Comparison of ENCODE assay signal across 18 mouse cellular contexts in the genomic region with DNA sequence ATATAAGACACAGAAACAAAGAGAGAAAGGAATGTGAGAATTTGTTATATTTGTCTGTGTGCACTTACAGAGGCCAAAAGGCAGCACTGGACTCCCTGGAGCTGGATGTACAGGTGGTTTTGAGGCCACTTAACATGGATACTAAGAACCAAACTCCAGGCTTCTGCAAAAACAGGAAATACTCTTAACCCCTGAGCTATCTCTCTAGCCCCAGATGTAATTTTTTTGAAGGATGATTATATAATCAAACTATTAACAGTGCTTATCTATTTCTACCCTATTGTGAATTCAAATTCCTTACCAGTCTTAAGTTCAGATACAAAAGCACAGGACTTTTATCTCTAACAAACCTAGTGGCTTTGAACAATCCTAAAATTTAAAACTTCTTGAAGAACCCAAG. TPM values are rescaled to one million over a fixed set of nuclear protein-coding genes. Genes with fewer than 3 reads are reported as not detected.
DNase-seq lines count a peak whose midpoint lies in the region; ATAC-seq and TF ChIP-seq lines count a peak whose summit lies in the region.
"Had no signal": no experiment of that assay in that cellular context is flagged by ENCODE, and none has a peak within 500 bp of the region (broad histone marks: within the 10 kb centered on the region; RNA-seq: fewer than 3 reads in every experiment).

No protein-coding gene starts in this region.

- no peak for DNase-seq in G1E (ENCODE audit: low spot score)
- DNase-seq in MEL (ENCODE audit: low read depth, low spot score): peak; percentile 76
- no peak for DNase-seq in liver, embryonic 13.5 days
- no peak for DNase-seq in liver, postnatal 0 days
- no peak for DNase-seq in right cerebral cortex, postnatal 4 days
- no peak for DNase-seq in kidney, postnatal 14 days
- DNase-seq in layer of hippocampus, postnatal 10 days (ENCODE audit: low spot score in 2 of 2): no peak
- DNase-seq: adrenal gland, postnatal 25 days; cerebellum, adult 8-10 months; cerebellum, postnatal 14 days; gastrocnemius, postnatal 10 days; heart, postnatal 36 days had no signal

- H3K9me3 ChIP-seq in G1E (replicated peaks) (no peaks in the 10 kb centered on the region), MEL (replicated peaks; ENCODE audit: insufficient read depth, low read length) (no peaks in the 10 kb centered on the region)
- no peaks in the 10 kb centered on the region for H3K9me3 ChIP-seq in liver, embryonic 13.5 days (replicated peaks)
- no peaks in the 10 kb centered on the region for H3K9me3 ChIP-seq in liver, postnatal 0 days (ENCODE audit: low read length)
- H3K9me3 ChIP-seq: embryonic facial prominence, embryonic 12.5 days; forebrain, embryonic 15.5 days; heart, embryonic 13.5 days; hindbrain, embryonic 15.5 days had no signal

- peak overlapping the region; percentile 45 for H3K27ac ChIP-seq in MEL (ENCODE audit: control insufficient read depth, low read depth, low read length)
- no peak overlapping the region for H3K27ac ChIP-seq in liver, embryonic 13.5 days
- H3K27ac ChIP-seq in liver, postnatal 0 days (ENCODE audit: low read depth): no peak overlapping the region
- H3K27ac ChIP-seq: embryonic facial prominence, embryonic 12.5 days; forebrain, embryonic 15.5 days; heart, embryonic 13.5 days; hindbrain, embryonic 15.5 days had no signal

- TF ChIP-seq EP300 in MEL (IDR thresholded peaks at IDR 0.05; ENCODE audit: low read depth in 1 of 2, low read length in 2 of 2): peak; percentile 99 to 100
- TF ChIP-seq EP300 in liver, postnatal 0 days (IDR thresholded peaks at IDR 0.05; ENCODE audit: low read depth): peak; percentile 71

- H3K79me2 ChIP-seq in MEL (ENCODE audit: control insufficient read depth, insufficient read depth, low read length, poor library complexity): peaks cover 52% of the 10 kb centered on the region

- H3K4me2 ChIP-seq in liver, embryonic 13.5 days: peak overlapping the region; percentile 30; the same call in 1 of the 2 replicates
- H3K4me2 ChIP-seq in liver, postnatal 0 days (ENCODE audit: low read depth, low read length): no peak overlapping the region
- H3K4me2 ChIP-seq: embryonic facial prominence, embryonic 12.5 days; forebrain, embryonic 15.5 days; heart, embryonic 13.5 days; hindbrain, embryonic 15.5 days had no signal

- H3K4me1 ChIP-seq in G1E (ENCODE audit: insufficient read depth, low read depth, low read length): peaks cover 53% of the 10 kb centered on the region
- H3K4me1 ChIP-seq in MEL (ENCODE audit: control insufficient read depth in 1 of 2, insufficient read depth in 2 of 2, low read length in 2 of 2): peaks cover 25 to 70% of the 10 kb centered on the region in 2 experiments
- H3K4me1 ChIP-seq in liver, embryonic 13.5 days (replicated peaks): peaks cover 63% of the 10 kb centered on the region
- H3K4me1 ChIP-seq in liver, postnatal 0 days (ENCODE audit: insufficient read depth): peaks cover 47% of the 10 kb centered on the region

- no peak overlapping the region for H3K9ac ChIP-seq in MEL (ENCODE audit: control insufficient read depth, low read depth, low read length, poor library complexity, severe bottlenecking)
- 0 out of 2 replicates have a peak overlapping the region, but pooled peaks have one; percentile 39 for H3K9ac ChIP-seq in liver, embryonic 13.5 days
- H3K9ac ChIP-seq in liver, postnatal 0 days (replicated peaks): no peak overlapping the region
- H3K9ac ChIP-seq: embryonic facial prominence, embryonic 12.5 days; forebrain, embryonic 15.5 days; heart, embryonic 13.5 days; hindbrain, embryonic 15.5 days had no signal

- H3K27me3 ChIP-seq in G1E (ENCODE audit: insufficient read depth, low read length) (no peaks in the 10 kb centered on the region), MEL (ENCODE audit: control insufficient read depth in 1 of 2, insufficient read depth in 2 of 2, low read length in 2 of 2) (no peaks in the 10 kb centered on the region)
- H3K27me3 ChIP-seq in liver, embryonic 13.5 days: no peaks in the 10 kb centered on the region
- H3K27me3 ChIP-seq in liver, postnatal 0 days (ENCODE audit: insufficient read depth, low read length): no peaks in the 10 kb centered on the region
- H3K27me3 ChIP-seq: embryonic facial prominence, embryonic 12.5 days; forebrain, embryonic 15.5 days; heart, embryonic 13.5 days; hindbrain, embryonic 15.5 days; Patski had no signal

- TF ChIP-seq POLR2A in MEL (IDR thresholded peaks at IDR 0.05; ENCODE audit: control insufficient read depth in 1 of 2, insufficient read depth in 1 of 2, low read depth in 1 of 2, low read length in 2 of 2, poor library complexity in 1 of 2): no peak

- no peak overlapping the region; the same call in 1 of the 2 replicates for H3K4me3 ChIP-seq in G1E (ENCODE audit: low read depth, low read length)
- H3K4me3 ChIP-seq in MEL (ENCODE audit: control insufficient read depth in 1 of 2, insufficient read depth in 1 of 2, low read depth in 2 of 2, low read length in 2 of 2): no peak overlapping the region
- H3K4me3 ChIP-seq in liver, embryonic 13.5 days (replicated peaks): no peak overlapping the region
- H3K4me3 ChIP-seq in liver, postnatal 0 days (ENCODE audit: low read depth, low read length): no peak overlapping the region
- H3K4me3 ChIP-seq: embryonic facial prominence, embryonic 12.5 days; forebrain, embryonic 15.5 days; heart, embryonic 13.5 days; hindbrain, embryonic 15.5 days had no signal

- peaks cover 9% of the 10 kb centered on the region for H3K36me3 ChIP-seq in G1E (replicated peaks)
- peaks cover 4 to 66% of the 10 kb centered on the region in 2 experiments; a peak in 3 of 4 replicates for H3K36me3 ChIP-seq in MEL (ENCODE audit: control insufficient read depth in 1 of 2, insufficient read depth in 2 of 2, low read length in 2 of 2)
- H3K36me3 ChIP-seq in liver, embryonic 13.5 days: no peaks in the 10 kb centered on the region
- H3K36me3 ChIP-seq in liver, postnatal 0 days (replicated peaks; ENCODE audit: insufficient read depth, low read length): no peaks in the 10 kb centered on the region
- H3K36me3 ChIP-seq: embryonic facial prominence, embryonic 12.5 days; forebrain, embryonic 15.5 days; heart, embryonic 13.5 days; hindbrain, embryonic 15.5 days had no signal

- no peak for TF ChIP-seq CTCF in G1E (IDR thresholded peaks at IDR 0.05; ENCODE audit: low read depth, low read length)
- TF ChIP-seq CTCF in MEL (IDR thresholded peaks at IDR 0.05 in 2 of 3, conservative IDR thresholded peaks at IDR 0.05 in 1 of 3; ENCODE audit: control insufficient read depth in 1 of 3, insufficient read depth in 1 of 3, low read depth in 2 of 3, low read length in 3 of 3, poor library complexity in 1 of 3, severe bottlenecking in 1 of 3): no peak
- TF ChIP-seq CTCF in liver, postnatal 0 days (IDR thresholded peaks at IDR 0.05; ENCODE audit: low read depth): no peak

- TF ChIP-seq RAD21 in MEL (IDR thresholded peaks at IDR 0.05; ENCODE audit: low read depth, low read length): no peak

- peak; percentile 74 for ATAC-seq in G1E (ENCODE audit: extremely low read depth, insufficient number of reproducible peaks, low FRiP score, poor library complexity, severe bottlenecking)
- peak; percentile 42 for ATAC-seq in liver, embryonic 13.5 days (ENCODE audit: low read depth)
- ATAC-seq in liver, postnatal 0 days: peak; percentile 33; the same call in 1 of the 2 replicates
- ATAC-seq: activated CD4-positive, CD25-positive, alpha-beta regulatory T cell, adult 4 months; forebrain, embryonic 15.5 days; Patski had no signal

TF ChIP-seq in MEL, 35 proteins besides CTCF, POLR2A, EP300 and RAD21 (continues in another document):
- TF ChIP-seq GABPA (IDR thresholded peaks at IDR 0.05; ENCODE audit: low read depth, low read length) (no peak), MAX (IDR thresholded peaks at IDR 0.05; ENCODE audit: low read length) (no peak), MEF2A (IDR thresholded peaks at IDR 0.05; ENCODE audit: extremely low read depth, insufficient replicate concordance, low read depth, low read length, poor library complexity, severe bottlenecking) (peak; percentile 62; the same call in 1 of the 2 replicates), ELF1 (IDR thresholded peaks at IDR 0.05; ENCODE audit: low read depth, low read length) (peak; percentile 38; the same call in 1 of the 2 replicates), UBTF (IDR thresholded peaks at IDR 0.05; ENCODE audit: borderline replicate concordance, insufficient read depth, low read depth, low read length) (no peak), MYC (IDR thresholded peaks at IDR 0.05; ENCODE audit: low read depth, low read length) (no peak), JUND (IDR thresholded peaks at IDR 0.05; ENCODE audit: low read depth, low read length) (no peak; the same call in 1 of the 2 replicates), NRF1 (IDR thresholded peaks at IDR 0.05; ENCODE audit: insufficient read depth, low read depth, low read length, poor library complexity, severe bottlenecking) (no peak), TBP (IDR thresholded peaks at IDR 0.05; ENCODE audit: low read depth, low read length) (no peak), MAZ (IDR thresholded peaks at IDR 0.05; ENCODE audit: low read depth, low read length) (no peak), MYB (IDR thresholded peaks at IDR 0.05; ENCODE audit: low read depth, low read length) (0 out of 2 replicates have a peak, but pooled peaks have one; percentile 52), POLR2AphosphoS5 (IDR thresholded peaks at IDR 0.05; ENCODE audit: borderline replicate concordance, low read depth, low read length) (no peak), MAFK (IDR thresholded peaks at IDR 0.05; ENCODE audit: borderline replicate concordance, low read depth, low read length) (no peak; the same call in 1 of the 2 replicates), SMC3 (IDR thresholded peaks at IDR 0.05; ENCODE audit: low read depth, low read length) (no peak), CHD2 (IDR thresholded peaks at IDR 0.05; ENCODE audit: low read length) (no peak), NELFE (IDR thresholded peaks at IDR 0.05; ENCODE audit: low read depth, low read length) (no peak), GATA1 (IDR thresholded peaks at IDR 0.05; ENCODE audit: low read depth, low read length) (peak; percentile 99), TCF12 (IDR thresholded peaks at IDR 0.05; ENCODE audit: low read depth, low read length) (peak; percentile 99), BHLHE40 (IDR thresholded peaks at IDR 0.05; ENCODE audit: borderline replicate concordance, low read depth, low read length) (peak; percentile 22; the same call in 1 of the 2 replicates), ZKSCAN1 (IDR thresholded peaks at IDR 0.05; ENCODE audit: low read depth, low read length) (no peak)

RNA-seq across cellular contexts. Expression of a gene that starts 32.9 kb away (rescaled TPM):
- total RNA-seq in G1E (2014; fragmentation: Nextera tagmentation) (95.3 and 100 TPM in 2 replicates), G1E (2017) (31.0 and 31.7 TPM in 2 replicates), MEL (2012; rRNA removed) (14.9 and 17.1 TPM in 2 replicates)
- polyA plus RNA-seq in G1E (2012) (143 and 170 TPM in 2 replicates), MEL (2012; ENCODE audit: insufficient read depth in 1 of 2, insufficient read length in 2 of 2, low read depth in 1 of 2, low replicate concordance in 2 of 2, missing spikeins in 1 of 2) (10 to 100 TPM; 56.4 to 76.3 TPM)
- 4.8 and 6.4 TPM in 2 replicates for polyA plus RNA-seq in liver, embryonic 13.5 days (2015; fragmentation: Nextera tagmentation; extraction: Ambion mirVana)
- polyA plus RNA-seq in liver, postnatal 0 days (2015; fragmentation: Nextera tagmentation; extraction: Ambion mirVana): 3.8 and 4.1 TPM in 2 replicates
- total RNA-seq in layer of hippocampus, postnatal 10 days (2021): 10 to 100 TPM; 60.1 to 62.7 TPM
